Comparison of ENCODE assay signal across 8 mouse cellular contexts in genomic region chr7:109480765-109481197, GRCm38 (mm10). TPM values are rescaled to one million over a fixed set of nuclear protein-coding genes. Genes with fewer than 3 reads are reported as not detected.
DNase-seq lines count a peak whose midpoint lies in the region; ATAC-seq lines count a peak whose summit lies in the region.
"Had no signal": no experiment of that assay in that cellular context is flagged by ENCODE, and none has a peak within 500 bp of the region (broad histone marks: within the 10 kb centered on the region; RNA-seq: fewer than 3 reads in every experiment).

No protein-coding gene starts in this region.

- ATAC-seq in embryonic facial prominence, embryonic 13.5 days (ENCODE audit: insufficient number of reproducible peaks, insufficient read depth, low FRiP score, low TSS enrichment, low read depth), result no peak
- ATAC-seq in hindbrain, embryonic 14.5 days (ENCODE audit: low FRiP score), result peak; percentile 33; the same call in 1 of the 2 replicates
- ATAC-seq in stomach, embryonic 16.5 days (ENCODE audit: insufficient read depth, low FRiP score), result no peak; the same call in 1 of the 2 replicates
- no peak for ATAC-seq in erythroid progenitor cell, adult 5-6 weeks (replicated peaks; ENCODE audit: low FRiP score, poor library complexity, severe bottlenecking)

- H3K4me2 ChIP-seq in embryonic facial prominence, embryonic 13.5 days, result peak overlapping the region; percentile 33
- peak overlapping the region; percentile 25 for H3K4me2 ChIP-seq in hindbrain, embryonic 14.5 days (replicated peaks)
- peak overlapping the region; percentile 0; the same call in 1 of the 2 replicates for H3K4me2 ChIP-seq in stomach, embryonic 16.5 days (ENCODE audit: low read depth, low read length)

- no peaks in the 10 kb centered on the region for H3K36me3 ChIP-seq in embryonic facial prominence, embryonic 13.5 days
- no peaks in the 10 kb centered on the region for H3K36me3 ChIP-seq in hindbrain, embryonic 14.5 days (replicated peaks; ENCODE audit: control insufficient read depth, insufficient read depth)
- no peaks in the 10 kb centered on the region for H3K36me3 ChIP-seq in stomach, embryonic 16.5 days (ENCODE audit: control insufficient read depth, insufficient read depth, low read length)

- H3K9ac ChIP-seq in embryonic facial prominence, embryonic 13.5 days, result no peak overlapping the region
- no peak overlapping the region for H3K9ac ChIP-seq in hindbrain, embryonic 14.5 days
- H3K9ac ChIP-seq in stomach, embryonic 16.5 days (ENCODE audit: low read length), result no peak overlapping the region
- H3K9ac ChIP-seq: liver, embryonic 14.5 days had no signal

- H3K27ac ChIP-seq in embryonic facial prominence, embryonic 13.5 days, result no peak overlapping the region
- no peak overlapping the region for H3K27ac ChIP-seq in hindbrain, embryonic 14.5 days
- H3K27ac ChIP-seq in stomach, embryonic 16.5 days (ENCODE audit: low read length), result no peak overlapping the region
- H3K27ac ChIP-seq: liver, embryonic 14.5 days had no signal

- WGBS in embryonic facial prominence, embryonic 13.5 days, result 25% methylated on average over 7 of the region's 7 CpGs
- WGBS in hindbrain, embryonic 14.5 days, result 24% methylated on average over 7 of the region's 7 CpGs
- 26% methylated on average over 7 of the region's 7 CpGs for WGBS in stomach, embryonic 16.5 days

- no peaks in the 10 kb centered on the region for H3K27me3 ChIP-seq in embryonic facial prominence, embryonic 13.5 days
- no peaks in the 10 kb centered on the region for H3K27me3 ChIP-seq in hindbrain, embryonic 14.5 days (ENCODE audit: control insufficient read depth, insufficient read depth, low read length)
- H3K27me3 ChIP-seq in stomach, embryonic 16.5 days (ENCODE audit: control insufficient read depth, insufficient read depth, low read length), result no peaks in the 10 kb centered on the region

- H3K9me3 ChIP-seq in embryonic facial prominence, embryonic 13.5 days, result no peaks in the 10 kb centered on the region
- H3K9me3 ChIP-seq in hindbrain, embryonic 14.5 days (ENCODE audit: control insufficient read depth, low read length), result no peaks in the 10 kb centered on the region
- H3K9me3 ChIP-seq in stomach, embryonic 16.5 days (replicated peaks; ENCODE audit: control insufficient read depth, low read length), result no peaks in the 10 kb centered on the region

- no peaks in the 10 kb centered on the region for H3K4me1 ChIP-seq in embryonic facial prominence, embryonic 13.5 days
- no peaks in the 10 kb centered on the region for H3K4me1 ChIP-seq in hindbrain, embryonic 14.5 days (replicated peaks; ENCODE audit: control insufficient read depth, insufficient read depth, low read length)
- no peaks in the 10 kb centered on the region for H3K4me1 ChIP-seq in stomach, embryonic 16.5 days (ENCODE audit: control insufficient read depth, insufficient read depth, low read length)

- H3K4me3 ChIP-seq in embryonic facial prominence, embryonic 13.5 days, result no peak overlapping the region
- no peak overlapping the region for H3K4me3 ChIP-seq in hindbrain, embryonic 14.5 days (replicated peaks; ENCODE audit: low read length)
- no peak overlapping the region for H3K4me3 ChIP-seq in stomach, embryonic 16.5 days (replicated peaks; ENCODE audit: low read length)

- peak; percentile 26 for DNase-seq in right cerebral cortex, postnatal 4 days
- DNase-seq in right cerebral cortex, postnatal 14 days, result no peak
- DNase-seq in hindbrain, embryonic 14.5 days (ENCODE audit: low spot score), result no peak
- peak; percentile 29 for DNase-seq in lung, postnatal 14 days

RNA-seq across cellular contexts. Expression of gene Trim66, which starts 27.2 kb away (rescaled TPM):
- polyA plus RNA-seq in embryonic facial prominence, embryonic 13.5 days (2015; fragmentation: Nextera tagmentation; extraction: Ambion mirVana), result 1.3 and 2.4 TPM in 2 replicates
- 0.82 and 1.2 TPM in 2 replicates for polyA plus RNA-seq in hindbrain, embryonic 14.5 days (2014; fragmentation: Nextera tagmentation; extraction: Ambion mirVana)
- 0.02 and 0.09 TPM in 2 replicates for polyA plus RNA-seq in stomach, embryonic 16.5 days (2015; fragmentation: Nextera tagmentation; extraction: Ambion mirVana)
- total RNA-seq in erythroid progenitor cell, adult 5-6 weeks (2015; ENCODE audit: low replicate concordance), result not detected in 2 replicates
- total RNA-seq in erythroid progenitor cell, adult 5-6 weeks (2017; ENCODE audit: low replicate concordance), result not detected in 2 replicates

RNA-seq across cellular contexts. Expression of gene Rpl27a, which starts 38.2 kb away (rescaled TPM):
- 154 and 159 TPM in 2 replicates for polyA plus RNA-seq in embryonic facial prominence, embryonic 13.5 days (2015; fragmentation: Nextera tagmentation; extraction: Ambion mirVana)
- 81.9 and 91.4 TPM in 2 replicates for polyA plus RNA-seq in hindbrain, embryonic 14.5 days (2014; fragmentation: Nextera tagmentation; extraction: Ambion mirVana)
- 109 and 128 TPM in 2 replicates for polyA plus RNA-seq in stomach, embryonic 16.5 days (2015; fragmentation: Nextera tagmentation; extraction: Ambion mirVana)
- 221 and 228 TPM in 2 replicates for total RNA-seq in erythroid progenitor cell, adult 5-6 weeks (2015; ENCODE audit: low replicate concordance)
- 113 and 169 TPM in 2 replicates for total RNA-seq in erythroid progenitor cell, adult 5-6 weeks (2017; ENCODE audit: low replicate concordance)

RNA-seq across cellular contexts. Expression of gene Stk33, which starts 41.9 kb away (rescaled TPM):
- polyA plus RNA-seq in embryonic facial prominence, embryonic 13.5 days (2015; fragmentation: Nextera tagmentation; extraction: Ambion mirVana), result 1.7 and 2.0 TPM in 2 replicates
- 7.4 and 7.8 TPM in 2 replicates for polyA plus RNA-seq in hindbrain, embryonic 14.5 days (2014; fragmentation: Nextera tagmentation; extraction: Ambion mirVana)
- polyA plus RNA-seq in stomach, embryonic 16.5 days (2015; fragmentation: Nextera tagmentation; extraction: Ambion mirVana), result 0.65 and 0.66 TPM in 2 replicates
- not detected in 2 replicates for total RNA-seq in erythroid progenitor cell, adult 5-6 weeks (2015; ENCODE audit: low replicate concordance)
- not detected in 2 replicates for total RNA-seq in erythroid progenitor cell, adult 5-6 weeks (2017; ENCODE audit: low replicate concordance)
- polyA plus RNA-seq: liver, embryonic 14.5 days had no signal

Comparison
In these comparisons a context has a peak if more than half of its experiments do, and no peak if none do; other contexts are left out.
1. DNase-seq: peak in right cerebral cortex, postnatal 4 days (single experiment) and lung, postnatal 14 days (single experiment); none in right cerebral cortex, postnatal 14 days (single experiment) and hindbrain, embryonic 14.5 days (single experiment).
2. Peak in every context shown above with its lines, with median percentiles within 50 percentile points of each other: H3K4me2 ChIP-seq.